Mouse (Mus musculus) monocyte, adult 2 months (primary cell): ENCODE measurements around the gene Emid1.
A peak's percentile ranks its signal among the peaks of the same experiment; 100 is the strongest.

Source experiments
- DNase-seq, 2 experiments: peaks; one replicate each; pipeline ENCODE4 v3.0.0; 2022; ENCODE audit warnings: low spot score in 2 of 2, low read depth in 1 of 2

Emid1 gene

DNA sequence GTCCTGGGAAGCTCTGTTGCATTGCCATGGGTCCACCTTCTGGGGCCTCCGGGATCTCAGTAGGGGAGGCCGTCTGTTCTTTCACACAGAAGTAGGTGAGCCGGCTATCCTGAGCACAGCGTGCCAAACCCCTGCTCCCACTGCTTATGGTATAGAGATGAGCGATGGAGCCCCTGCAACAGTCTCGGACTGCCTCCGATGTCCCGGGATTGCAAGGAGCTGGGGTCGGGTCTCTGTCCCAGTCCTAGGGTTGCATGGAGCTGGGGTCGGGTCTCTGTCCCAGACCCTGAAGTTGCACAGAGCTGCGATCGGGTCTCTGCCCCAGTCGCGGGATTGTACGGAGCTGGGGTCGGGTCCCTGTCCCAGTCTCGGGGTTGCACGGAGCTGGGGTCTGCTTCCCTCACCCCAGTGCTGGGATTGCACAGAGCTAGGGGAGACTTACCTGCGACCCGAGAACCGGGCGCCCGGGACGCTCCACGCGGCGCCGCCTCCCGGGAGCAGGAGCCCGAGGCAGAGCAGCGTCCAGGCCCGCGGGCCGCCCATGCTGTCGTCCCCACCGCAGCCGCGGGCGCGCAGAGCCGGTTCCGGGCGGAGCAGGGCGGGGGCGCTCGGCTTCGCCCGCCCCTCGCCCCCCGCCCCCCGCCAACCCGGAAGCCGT, at the start of gene Emid1:
Gene Emid1 (minus strand): TSS at position 578 of the 658 bp plus-strand sequence.
- DNase-seq, result no peak

DNA sequence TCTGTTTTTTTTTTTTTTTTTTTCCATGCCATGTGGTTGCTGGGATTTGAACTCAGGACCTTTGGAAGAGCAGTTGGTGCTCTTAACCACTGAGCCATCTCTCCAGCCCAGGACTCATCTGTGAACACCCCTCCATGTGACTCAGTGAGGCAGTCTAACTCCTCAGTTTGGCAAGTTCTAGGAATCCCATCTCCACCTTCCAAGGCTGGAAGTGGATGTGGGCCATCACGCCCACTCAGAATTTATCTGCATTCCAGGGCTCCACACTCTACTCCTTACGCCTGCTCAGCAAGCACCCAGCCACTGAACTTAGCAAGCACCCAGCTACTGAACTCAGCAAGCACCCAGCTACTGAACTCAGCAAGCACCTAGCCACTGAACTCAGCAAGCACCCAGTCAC, 47.8 kb upstream of the Emid1 start:
- DNase-seq, result no peak

DNA sequence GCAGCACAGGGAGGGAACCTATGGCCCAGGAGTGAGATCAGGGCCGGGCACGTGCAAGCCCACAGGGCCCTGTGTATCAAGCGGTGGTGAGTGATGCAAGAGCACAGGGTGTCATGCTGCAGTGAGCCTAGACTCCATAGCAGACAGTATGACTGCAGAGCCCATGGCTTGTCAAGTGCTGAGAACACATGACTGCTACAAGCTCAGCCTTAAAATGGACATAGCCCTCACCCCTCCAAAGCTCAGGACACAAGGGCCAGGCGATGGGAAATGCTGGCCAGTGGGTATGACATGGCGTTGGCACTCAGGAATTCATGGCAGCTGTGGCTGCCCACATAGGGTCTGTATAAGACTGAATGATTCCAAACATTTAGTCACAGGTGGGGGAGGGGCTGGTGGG, 45.0 kb upstream of the Emid1 start:
- DNase-seq, result no peak

DNA sequence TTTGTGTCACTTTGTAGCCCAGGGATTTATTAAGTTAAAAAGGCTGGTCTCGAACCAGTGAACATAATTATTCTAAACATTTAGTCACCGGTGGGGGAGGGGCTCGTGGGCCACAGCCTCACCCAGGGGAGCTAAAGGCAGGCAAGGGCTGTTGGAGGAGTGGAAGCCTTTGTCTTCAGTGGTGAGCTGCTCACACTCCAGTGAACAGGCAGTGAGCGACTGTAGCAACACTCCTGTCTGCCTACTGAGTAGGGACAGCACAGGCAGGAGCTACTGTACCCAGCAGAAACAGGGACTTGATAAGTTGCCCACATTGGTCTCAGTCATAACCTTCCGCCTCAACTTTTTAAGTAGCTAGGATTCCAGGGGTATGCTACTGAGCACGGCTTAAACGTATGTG, 44.5 kb upstream of the Emid1 start:
- DNase-seq, result no peak

DNA sequence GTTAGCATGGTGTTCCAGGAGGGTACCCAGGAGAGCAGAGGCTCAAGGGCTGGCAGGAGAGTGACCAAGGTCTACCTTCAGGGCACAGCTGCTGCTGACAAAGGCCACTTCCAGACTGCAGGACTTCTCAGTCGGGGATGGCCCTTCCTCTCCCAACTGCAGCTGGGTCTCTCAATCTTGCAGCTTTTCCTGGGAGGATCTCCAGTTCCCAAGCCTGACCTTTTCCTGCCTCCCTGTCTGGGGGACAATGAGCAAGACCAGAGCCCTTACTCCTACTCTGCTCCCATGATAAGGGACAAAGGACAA, 41.5 kb upstream of the Emid1 start:
- DNase-seq, result no peak

DNA sequence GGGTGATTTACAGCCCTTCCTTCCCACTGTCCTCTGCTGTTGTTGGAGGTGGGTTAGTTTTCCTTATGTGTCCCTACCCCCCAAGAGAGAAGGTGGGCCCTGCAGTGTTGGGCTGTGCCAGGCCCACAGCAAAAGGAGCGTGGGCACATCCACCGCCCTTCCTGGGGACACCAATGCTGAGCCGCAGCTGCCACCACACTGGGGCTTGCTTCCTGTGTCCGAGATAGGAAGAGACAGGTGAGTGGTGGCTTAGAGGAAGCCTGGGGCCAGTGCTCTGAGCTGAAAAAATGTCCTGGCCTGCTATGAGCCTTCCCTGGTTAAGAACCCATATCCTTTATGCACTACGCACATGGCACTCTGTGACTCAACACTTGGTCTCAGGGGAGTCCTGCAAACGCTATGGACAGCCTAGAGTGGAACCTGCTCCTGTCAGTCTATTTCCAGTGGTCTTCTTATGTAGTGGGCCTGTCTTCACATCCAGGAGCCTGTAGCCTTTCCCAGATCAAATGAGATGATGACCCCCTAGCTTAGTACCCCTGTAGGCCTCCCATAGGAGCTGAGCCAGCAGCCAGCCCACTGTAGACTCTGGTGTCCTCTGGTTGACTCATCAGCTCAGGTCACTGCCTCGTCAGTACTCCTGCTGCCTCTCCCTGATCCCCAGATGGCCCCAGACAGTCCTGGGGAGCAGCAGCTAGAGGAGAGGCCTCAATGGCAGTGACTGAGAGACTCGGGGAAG, 41.0 kb upstream of the Emid1 start:
- no peak for DNase-seq

DNA sequence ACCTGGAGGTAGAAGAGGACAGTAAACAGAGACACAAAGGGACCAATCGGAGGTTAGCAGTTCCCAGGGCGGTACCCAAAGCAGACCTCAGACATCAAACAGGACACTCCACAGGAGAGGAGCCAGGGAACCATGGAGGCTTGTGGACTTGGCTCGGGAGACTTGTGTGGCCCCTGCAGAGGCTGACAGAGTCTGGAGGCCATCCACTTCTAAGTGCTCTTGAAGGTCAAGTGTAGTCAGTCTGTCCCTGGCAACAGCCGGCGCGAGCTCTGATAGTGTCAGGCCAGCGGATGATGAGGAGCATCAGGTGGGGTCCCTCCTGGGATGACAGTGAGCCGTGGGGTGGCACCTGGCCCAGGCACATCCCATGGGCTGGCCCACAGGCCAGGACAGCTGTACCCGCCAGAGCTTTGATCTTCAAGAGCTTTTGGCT, 40.0 kb upstream of the Emid1 start:
- DNase-seq, result no peak

DNA sequence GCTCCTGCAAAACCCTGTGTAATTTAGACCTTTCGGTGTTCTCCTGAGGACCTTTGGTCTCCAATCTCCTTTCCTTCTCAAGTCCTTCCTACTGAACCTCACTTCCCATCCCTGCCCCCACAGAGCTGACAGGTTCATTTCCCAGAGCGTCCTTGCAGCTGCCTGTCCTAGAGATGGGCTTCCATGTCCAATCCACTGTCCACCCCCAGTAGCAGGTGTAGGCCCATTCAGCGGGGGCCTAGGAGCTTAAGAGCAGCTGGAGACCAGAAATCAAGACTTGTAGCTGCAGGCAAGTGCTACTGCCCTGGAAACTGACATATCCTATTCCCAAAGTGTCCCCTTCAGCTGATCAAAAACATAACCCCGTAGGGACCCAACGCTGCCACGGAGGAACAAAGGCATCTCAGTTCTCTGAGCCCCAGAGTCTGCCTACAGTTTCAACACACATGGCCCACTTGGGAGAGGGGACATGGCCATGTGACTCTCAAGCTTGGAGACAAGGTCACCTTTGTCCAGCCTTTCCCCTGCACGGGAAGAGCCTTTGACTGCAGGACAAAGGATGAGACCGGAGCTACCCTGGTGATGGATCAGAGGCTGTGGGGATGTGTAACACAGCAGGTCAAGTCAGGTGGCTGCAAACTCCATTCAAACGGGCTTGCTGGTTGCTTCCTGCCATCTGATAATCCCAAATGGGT, 37.3 kb upstream of the Emid1 start:
- DNase-seq, result no peak

DNA sequence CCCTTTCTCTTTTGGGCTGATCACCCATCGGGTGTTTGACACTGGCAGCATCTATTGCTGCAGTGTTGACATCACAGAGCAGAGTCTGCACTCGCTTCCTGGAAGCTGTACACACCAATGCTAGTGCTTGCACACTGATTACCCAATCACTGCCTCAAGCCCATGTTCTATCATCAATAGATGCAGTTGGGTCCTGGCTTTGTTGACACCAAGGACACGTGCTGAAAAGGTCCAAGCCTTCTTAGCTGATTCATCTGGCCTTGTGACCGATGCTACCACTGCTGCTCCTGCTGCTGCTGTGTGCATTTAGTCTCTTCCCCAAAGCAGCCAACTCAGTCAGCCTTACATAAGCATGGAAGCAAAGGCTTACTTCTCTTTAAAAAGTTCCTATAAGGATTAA, 36.1 kb upstream of the Emid1 start:
- DNase-seq, result no peak

DNA sequence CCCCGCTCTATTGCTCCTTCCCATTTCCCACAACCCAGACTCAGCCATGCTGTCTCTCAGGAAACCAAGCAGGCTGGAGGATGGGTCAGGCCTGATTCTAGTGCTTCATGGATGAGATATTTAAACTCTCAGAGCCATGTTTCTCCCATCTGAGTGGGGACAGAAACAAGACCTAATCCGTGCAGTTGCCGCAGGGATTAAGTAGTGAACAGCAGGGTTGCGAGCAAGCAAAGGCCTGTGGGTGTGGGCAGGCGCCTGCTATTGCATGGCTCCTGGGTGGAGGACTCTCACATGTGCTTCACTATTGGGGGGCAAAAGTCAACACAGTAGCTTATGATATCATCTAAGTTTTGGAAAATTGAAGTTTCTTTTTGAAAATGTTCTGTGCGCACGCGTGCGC, 32.8 kb upstream of the Emid1 start:
- DNase-seq, result no peak

DNA sequence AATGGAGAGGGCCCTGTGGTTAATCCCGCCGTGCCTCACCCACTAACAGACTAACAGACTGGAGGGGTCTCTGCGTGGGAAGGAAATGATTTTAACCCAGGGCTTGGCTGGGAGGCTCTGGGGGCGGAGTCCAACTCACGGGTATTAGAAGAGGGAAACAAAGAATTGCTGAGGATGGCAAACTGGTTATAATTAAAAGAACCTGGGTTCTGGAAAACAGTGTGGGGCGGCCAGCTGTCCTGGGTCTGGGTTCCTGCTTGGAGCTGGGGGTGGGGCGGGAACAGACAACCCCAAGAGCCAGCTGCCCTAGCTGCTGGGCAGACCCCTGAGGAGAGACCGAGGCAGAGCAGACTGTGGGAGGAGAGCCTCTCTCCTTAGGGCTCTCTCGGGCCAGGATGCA, 32.2 kb upstream of the Emid1 start:
- no peak for DNase-seq

DNA sequence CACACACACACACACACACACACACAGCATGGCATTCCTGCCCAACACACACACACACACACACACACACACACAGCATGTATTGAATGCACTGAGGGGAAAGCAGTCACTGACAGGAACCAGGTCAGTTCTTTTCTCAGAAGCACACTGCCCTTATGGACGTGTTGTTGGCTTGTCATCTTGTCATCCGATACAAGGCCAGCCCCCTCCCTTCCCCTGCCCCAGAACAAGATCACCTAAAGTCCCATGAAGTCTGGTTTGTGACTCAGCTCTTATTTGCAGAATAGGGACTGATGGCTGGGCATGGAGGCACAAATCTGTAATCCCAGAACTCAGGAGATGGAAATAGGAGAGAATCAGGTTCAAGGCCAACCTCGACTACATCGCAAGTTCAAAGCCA, 30.8 kb upstream of the Emid1 start:
- DNase-seq, result no peak

DNA sequence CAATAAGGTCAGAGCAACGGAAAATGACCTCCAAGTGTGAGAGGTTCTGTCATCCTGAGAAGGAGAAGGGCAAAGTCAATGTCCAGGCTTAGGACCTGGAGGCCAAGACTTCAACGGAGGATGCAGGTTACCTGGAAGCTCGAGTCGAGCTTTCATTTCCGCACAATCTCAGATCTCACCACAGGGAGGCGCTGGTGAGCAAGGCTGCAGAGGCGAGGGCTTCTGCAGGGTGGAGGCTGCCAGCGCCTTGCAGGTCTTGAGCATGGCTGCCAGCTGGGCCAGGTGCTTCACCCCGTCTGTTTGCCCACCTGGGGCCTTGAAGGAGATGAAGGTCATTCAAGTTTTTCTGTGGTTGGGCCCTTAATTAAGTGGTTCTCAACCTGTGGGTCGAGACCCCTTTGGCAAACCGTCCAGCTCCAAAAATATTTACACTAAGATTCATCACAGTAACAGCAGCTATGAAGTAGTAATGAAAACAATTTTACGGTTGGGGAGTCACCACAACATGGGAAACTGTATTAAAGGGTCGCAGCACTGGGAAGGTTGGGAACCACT, 29.9 kb upstream of the Emid1 start:
- peak in 1 of 2 experiments; percentile 63 for DNase-seq

DNA sequence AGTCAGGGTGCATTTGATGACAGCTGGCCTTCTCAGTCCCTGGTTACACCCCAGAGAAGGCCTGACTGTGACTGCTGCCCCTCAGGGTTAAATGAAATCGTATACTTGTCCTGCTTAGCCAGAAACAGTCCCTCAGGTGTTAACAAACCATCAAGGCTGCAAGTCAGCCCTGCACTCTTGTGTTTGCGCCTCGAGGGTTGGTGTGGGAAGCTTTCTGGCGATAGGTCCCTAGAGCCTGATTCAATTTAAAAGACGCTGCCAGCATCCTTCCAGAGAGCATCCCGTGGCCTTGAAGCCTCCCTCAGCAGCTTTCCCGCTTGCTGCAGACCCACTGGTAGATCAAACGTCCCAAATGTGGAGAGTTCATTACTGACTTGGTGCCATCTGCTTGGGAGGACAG, 27.3 kb upstream of the Emid1 start:
- no peak for DNase-seq

DNA sequence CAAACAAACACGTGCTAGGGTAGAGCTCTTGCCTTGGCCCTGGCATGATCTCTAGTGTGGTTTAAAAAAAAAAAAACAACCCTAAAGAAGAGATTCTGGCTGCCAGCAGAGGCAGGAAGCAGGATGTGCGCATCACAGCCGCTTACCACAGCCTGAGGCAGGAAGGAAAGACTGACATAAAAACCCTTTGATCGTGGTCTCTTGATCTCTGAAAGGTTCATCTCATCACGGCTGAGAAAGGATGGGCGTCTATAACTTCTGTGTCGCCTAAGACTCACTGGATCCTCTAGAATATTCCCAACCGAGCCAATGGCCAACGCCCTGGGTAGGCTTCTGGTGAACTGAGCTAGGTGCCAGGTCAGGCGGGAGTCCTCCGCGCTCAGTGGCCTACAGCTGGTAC, 25.1 kb upstream of the Emid1 start:
- DNase-seq, result no peak

DNA sequence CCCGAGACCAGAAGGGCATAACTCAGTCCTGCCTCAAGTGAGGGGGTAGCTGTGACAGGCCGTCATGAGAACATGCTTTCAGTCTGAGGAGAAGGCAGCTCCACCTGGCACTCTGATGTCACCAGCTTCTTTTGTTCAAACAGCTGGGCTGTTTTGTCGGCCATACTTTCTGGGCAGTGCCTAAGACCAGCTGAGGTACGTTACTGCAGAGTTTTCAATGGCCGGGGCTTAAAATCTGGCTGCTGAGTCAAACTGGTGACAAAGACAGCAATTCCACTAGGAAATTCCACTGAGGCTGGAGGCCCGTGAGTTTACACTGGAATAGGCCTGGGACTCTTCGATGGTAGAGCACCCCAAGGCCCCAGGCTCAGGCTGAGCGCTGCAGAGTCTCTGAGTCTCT, 24.6 kb upstream of the Emid1 start:
- DNase-seq, result no peak

DNA sequence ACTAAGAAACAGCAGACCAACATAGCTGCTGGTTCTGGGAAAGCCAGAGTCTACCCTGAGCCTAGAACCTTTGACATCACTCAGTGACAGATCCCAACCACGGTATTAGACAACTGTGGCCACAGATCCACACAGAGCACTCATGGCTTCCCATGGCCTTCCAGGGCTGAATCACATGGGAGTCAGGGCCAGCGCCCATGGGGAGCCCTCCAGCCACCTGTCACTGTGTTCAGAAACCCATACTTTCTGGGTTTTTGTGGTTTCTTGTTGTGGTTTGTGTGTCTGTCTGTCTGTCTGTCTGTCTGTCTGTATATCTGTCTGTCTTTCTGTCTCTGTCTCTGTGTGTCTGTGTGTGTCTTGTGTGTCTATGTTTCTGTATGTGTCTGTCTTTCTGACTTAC, 23.8 kb upstream of the Emid1 start:
- no peak for DNase-seq

DNA sequence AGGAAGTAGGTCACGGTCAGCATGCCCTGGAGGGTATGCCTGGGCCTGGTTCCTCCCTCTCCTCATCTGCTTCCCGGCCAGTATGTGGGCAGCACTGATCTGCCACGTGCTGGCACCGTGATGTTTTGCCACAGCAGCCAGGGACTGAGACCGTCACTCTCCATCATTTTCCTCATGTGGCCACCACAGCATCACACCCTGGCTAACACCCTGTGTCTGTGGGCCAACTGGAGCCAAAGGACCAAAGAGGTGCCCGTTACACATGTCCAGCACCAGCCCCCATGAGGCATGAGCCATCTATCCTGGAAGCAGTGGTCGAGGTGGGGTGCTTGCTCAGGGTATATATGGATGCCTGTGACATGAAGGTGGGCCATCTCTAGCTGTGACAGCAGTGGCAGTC, 23.1 kb upstream of the Emid1 start:
- no peak for DNase-seq

DNA sequence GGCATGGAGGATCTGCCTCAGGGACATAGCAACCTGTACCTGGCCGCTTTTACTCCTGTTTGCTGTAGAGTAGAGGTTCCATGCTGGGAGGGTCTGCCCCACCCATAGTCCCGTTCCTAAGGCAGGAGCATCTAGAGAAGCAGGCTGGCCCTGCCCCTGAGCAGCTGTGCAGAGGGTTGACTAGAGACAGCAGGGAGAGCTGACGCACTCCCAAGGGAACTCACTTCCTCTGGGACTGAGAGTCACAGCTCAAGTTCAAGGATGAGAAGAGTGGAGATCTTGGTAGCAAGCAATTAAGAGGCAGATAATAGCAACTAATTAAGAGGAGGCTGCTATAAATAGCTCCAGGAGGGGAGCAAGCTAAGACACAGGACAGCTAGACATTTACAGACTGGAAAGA, 20.8 kb upstream of the Emid1 start:
- no peak for DNase-seq

DNA sequence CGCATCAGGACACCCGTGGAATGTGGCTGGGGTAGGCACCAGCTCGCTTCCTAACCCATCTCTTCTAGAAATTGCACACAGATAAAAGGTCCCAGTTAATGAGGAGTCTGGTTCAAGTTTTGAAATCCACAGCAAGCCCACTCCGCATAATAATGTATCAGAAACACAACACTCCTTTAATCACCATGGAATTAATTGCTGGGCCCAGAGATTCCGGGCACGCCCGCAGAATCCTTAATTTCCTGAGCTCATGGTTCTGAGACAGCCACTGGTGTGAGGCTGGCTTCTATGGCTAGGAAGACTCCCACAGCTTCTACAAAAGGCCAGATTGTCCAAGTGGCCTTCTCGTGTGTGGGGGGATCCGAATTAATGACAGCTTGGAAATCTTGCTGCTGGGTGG, 15.3 kb upstream of the Emid1 start:
- no peak for DNase-seq

DNA sequence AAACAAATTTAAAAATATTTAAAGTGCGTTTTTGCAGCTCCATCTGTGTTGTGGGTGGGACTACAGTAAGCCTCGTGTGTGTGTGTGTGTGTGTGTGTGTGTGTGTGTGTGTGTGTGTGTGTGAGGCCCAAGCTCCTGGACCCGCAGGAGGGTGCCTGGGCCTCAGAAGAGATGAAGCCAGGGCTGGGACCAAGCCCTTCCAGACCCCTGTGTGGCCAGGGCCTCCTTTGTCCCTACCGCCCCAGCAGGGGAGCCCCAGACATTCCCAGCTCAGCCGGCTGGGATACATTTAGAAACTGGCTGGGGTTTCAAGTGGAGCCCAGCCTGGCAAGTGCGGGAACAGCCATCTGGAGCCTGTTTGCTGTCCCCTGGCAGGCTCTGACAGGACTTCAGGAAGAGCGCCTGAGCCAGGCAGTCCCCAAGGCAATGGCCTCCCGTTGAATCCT, 13.4 kb upstream of the Emid1 start:
- DNase-seq, result no peak

DNA sequence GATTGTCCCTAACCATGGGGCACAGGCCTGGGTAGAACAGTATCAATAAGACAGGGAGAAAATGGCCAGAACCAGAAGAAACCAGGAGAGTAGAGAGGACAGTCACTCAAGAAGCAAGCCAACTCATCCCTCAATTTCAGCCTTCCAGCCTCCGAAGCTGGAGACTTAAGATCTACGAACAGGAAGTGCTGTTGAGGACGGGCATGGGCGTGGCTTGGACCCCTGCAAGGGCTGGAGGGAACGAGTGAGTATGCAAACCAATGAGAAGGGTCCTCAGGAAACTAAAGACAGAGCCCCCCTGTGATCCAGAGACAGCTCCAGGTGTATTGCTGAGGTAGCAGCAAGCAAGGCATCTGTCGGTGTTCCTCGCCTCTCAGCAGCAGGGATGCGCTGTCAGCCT, 12.3 kb upstream of the Emid1 start:
- DNase-seq, result no peak
